Mouse (Mus musculus): Measurements from ENCODE around the gene Wscd2.

GRCm38 (mm10) chr5:113630116-113630515, 140.0 kb downstream of the Wscd2 start:
- no peak for TF ChIP-seq CTCF (IDR thresholded peaks at IDR 0.05; ENCODE audit: low read depth)
- TF ChIP-seq EP300 (IDR thresholded peaks at IDR 0.05; ENCODE audit: low read depth): no peak
